Mouse (Mus musculus) erythroblast, embryonic 14.5 days (primary cell): ENCODE data around the gene Agap1. TPM values are rescaled to one million over a fixed set of nuclear protein-coding genes. Genes with fewer than 3 reads are reported as not detected.

Source experiments
- H3K27me3 ChIP-seq: 2 replicates; pipeline ENCODE4 v1.6.1; 2012; ENCODE audit warnings: inconsistent platforms; ENCODE audit not compliant: control insufficient read depth
- H3K36me3 ChIP-seq: 2 replicates; pipeline ENCODE4 v1.6.1; 2012; ENCODE audit warnings: mild to moderate bottlenecking, inconsistent platforms; ENCODE audit not compliant: control insufficient read depth
- H3K4me1 ChIP-seq: 2 replicates; pipeline ENCODE4 v1.6.1; 2012; ENCODE audit warnings: inconsistent platforms; ENCODE audit not compliant: control insufficient read depth
- H3K4me3 ChIP-seq: replicated peaks from 2 replicates; pipeline ENCODE3; 2012; ENCODE audit warnings: moderate library complexity, mild to moderate bottlenecking, inconsistent platforms
- H3K9me3 ChIP-seq: 2 replicates; pipeline ENCODE4 v1.6.1; 2012; ENCODE audit warnings: low read length, inconsistent platforms, mixed read lengths; ENCODE audit not compliant: control insufficient read depth
- GATA1 ChIP-seq: IDR thresholded peaks from 2 replicates; pipeline ENCODE4 v1.6.1; 2012; ENCODE audit warnings: low read length, inconsistent platforms, mixed read lengths
- TAL1 ChIP-seq: IDR thresholded peaks from 3 replicates; pipeline ENCODE4 v1.6.1; 2012; ENCODE audit warnings: low read length, inconsistent platforms, mixed read lengths
- polyA plus RNA-seq: library from polyadenylated mRNA; stranded (reverse); fragments of >175 nt; gene quantifications from 2 replicates; pipeline ENCODE4 v1.2.3, GENCODE M21; 2012

Gene Agap1
- polyA plus RNA-seq, 1 experiment = 0.09 TPM

GRCm38 (mm10) chr1:89556006-89556405 is 101.4 kb downstream of the Agap1 start:
- no peak for TF ChIP-seq TAL1
- TF ChIP-seq GATA1 = no peak
- no peaks in the 10 kb centered on the region for H3K9me3 ChIP-seq
- no peaks in the 10 kb centered on the region for H3K27me3 ChIP-seq
- no peaks in the 10 kb centered on the region for H3K36me3 ChIP-seq
- no peaks in the 10 kb centered on the region for H3K4me1 ChIP-seq
- no peak overlapping the region for H3K4me3 ChIP-seq

GRCm38 (mm10) chr1:89557401-89557800 is 102.8 kb downstream of the Agap1 start:
- Histone ChIP-seq H3K27me3 (no peaks in the 10 kb centered on the region), H3K9me3 (no peaks in the 10 kb centered on the region), H3K4me3 (no peak overlapping the region), H3K4me1 (no peaks in the 10 kb centered on the region), H3K36me3 (no peaks in the 10 kb centered on the region)
- TF ChIP-seq GATA1 (no peak), TAL1 (no peak)

- TF ChIP-seq TAL1 (no peak), GATA1 (no peak)
- Histone ChIP-seq H3K36me3 (no peaks in the 10 kb centered on the region), H3K4me1 (no peaks in the 10 kb centered on the region), H3K9me3 (no peaks in the 10 kb centered on the region), H3K27me3 (no peaks in the 10 kb centered on the region), H3K4me3 (no peak overlapping the region)
These were observed 103.5 kb downstream of the Agap1 start for GRCm38 (mm10) chr1:89558080-89558479.

- no peaks in the 10 kb centered on the region for H3K9me3 ChIP-seq
- H3K4me1 ChIP-seq = no peaks in the 10 kb centered on the region
- no peaks in the 10 kb centered on the region for H3K36me3 ChIP-seq
- H3K4me3 ChIP-seq = no peak overlapping the region
- no peaks in the 10 kb centered on the region for H3K27me3 ChIP-seq
- TF ChIP-seq TAL1 (no peak), GATA1 (no peak)
These were observed 108.8 kb downstream of the Agap1 start for GRCm38 (mm10) chr1:89563399-89563798.

DNA sequence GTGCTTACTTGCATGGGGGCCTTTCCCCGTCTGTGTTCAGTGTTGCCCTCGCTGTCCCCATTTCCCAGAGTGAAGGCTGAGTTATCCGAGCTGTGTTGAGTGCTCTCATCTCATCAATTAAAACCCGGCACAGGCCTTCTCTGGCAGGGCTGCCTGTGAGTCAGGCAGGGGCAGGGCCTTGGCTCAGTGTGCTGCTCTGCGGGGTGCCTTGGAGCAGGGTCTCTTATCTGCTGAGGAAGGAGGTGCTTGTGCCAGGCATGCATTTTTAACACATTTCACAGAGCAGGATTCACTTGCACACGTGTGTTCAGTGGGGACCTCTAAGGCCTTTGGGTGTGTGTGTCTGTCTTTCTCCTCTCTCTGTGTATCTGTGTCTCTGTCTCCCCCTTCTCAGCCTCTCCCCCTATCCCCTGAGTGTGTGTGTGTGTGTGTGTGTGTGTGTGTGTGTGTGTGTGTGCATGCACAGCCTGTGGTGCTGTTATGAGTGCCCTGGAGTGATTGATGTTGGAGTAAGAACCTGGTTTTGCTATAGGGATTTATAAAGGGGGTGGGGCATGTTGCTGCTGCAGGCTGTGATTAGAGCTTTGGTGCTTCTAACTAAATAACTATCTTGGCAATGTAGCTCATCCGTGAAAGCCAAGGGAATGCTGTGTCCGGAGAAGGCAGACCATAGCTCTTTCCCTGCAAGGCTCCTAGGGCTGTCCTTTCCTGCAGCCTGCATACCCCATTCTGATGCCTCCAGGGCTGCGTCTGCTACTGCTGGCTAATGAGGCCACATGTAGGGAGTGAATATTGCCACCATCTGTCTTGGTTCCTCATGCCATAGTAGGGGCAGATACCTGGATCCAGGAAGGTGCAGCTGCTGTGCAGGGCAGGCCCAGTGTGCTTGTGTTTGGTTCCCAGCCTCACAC is 112.2 kb downstream of the Agap1 start:
- Histone ChIP-seq H3K4me1 (no peaks in the 10 kb centered on the region), H3K27me3 (no peaks in the 10 kb centered on the region), H3K36me3 (no peaks in the 10 kb centered on the region), H3K9me3 (no peaks in the 10 kb centered on the region), H3K4me3 (no peak overlapping the region)
- TF ChIP-seq GATA1 (no peak), TAL1 (no peak)

DNA sequence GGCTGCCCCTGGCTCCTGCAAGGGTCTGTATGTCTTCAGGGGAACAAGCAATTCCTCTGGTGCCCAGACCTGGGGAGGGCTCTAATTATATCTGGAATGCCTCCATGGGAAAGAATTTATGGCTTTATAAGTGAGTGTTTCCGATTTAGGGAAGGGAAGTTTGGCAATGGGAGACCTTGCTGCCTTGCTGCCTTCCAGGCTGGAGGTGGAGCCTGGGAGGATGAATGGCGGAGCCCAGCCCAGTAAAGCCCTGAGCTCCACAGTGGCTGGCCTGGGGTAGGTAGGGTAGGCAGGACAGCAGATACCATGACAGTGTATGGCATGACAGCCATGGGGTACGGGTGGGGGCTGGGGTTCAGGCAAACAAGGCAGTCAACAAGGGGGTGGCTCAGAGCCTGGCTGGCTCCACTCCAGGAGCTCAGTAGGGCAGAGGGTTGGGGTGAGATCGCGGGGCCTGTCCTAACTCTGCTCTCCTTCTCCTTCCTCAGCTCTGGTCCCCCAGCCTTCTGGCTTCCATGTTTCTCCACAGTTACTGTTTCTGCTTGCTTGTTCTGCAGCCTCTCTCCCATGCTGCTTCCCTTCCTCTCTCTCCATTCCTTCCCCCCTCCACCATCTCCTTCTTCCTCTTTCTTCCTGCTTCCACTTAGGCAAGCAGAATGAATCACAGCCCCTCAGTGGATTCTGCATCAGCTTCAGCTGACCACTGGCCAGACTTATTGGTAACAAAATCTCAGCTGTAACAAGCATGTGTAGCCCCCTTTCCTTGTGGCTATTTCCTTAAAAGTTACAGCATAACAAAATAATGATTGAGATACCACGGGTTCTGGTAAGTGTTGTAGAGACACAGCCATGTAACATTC is 114.2 kb downstream of the Agap1 start:
- Histone ChIP-seq H3K4me1 (no peaks in the 10 kb centered on the region), H3K9me3 (no peaks in the 10 kb centered on the region), H3K4me3 (no peak overlapping the region), H3K27me3 (no peaks in the 10 kb centered on the region), H3K36me3 (no peaks in the 10 kb centered on the region)
- TF ChIP-seq GATA1 (no peak), TAL1 (no peak)

DNA sequence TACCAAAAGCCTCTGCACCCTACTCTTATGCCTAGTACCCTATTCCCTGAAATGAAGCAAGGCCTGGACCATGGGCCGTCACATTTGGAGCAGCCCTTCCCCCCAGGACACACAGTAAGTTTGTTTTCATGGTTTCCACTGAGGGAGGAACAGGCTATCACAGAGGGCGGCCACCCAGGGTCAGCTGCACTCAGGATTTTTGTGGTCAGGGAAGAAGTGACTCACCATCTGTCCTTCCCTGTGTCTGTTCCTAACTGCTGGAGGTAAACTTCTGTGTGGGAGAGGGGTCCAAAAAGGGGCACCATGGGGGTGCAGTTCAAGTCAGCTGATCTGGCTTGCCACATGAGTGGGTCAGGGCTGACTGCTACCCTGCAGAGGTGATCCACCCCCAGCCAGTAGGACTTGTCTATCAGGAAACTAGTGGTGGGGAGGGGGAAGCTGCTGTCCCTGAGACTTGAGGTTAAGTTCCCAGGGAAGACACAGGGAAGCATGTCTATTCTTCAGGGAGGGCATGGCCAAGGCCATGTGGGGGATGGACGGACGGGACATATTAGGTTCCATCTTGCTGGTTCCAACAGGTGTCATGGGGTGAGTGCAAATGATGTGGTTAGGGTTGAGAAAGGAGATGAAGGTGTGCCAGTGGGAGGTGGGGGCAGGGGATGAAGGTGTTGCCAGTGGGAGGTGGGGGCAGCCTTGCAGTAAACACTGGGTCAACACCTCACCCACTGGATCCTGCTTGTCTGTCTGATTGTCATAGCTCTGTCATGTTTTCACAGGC is 116.1 kb downstream of the Agap1 start:
- Histone ChIP-seq H3K4me1 (no peaks in the 10 kb centered on the region), H3K27me3 (no peaks in the 10 kb centered on the region), H3K36me3 (no peaks in the 10 kb centered on the region), H3K4me3 (no peak overlapping the region), H3K9me3 (no peaks in the 10 kb centered on the region)
- TF ChIP-seq GATA1 (no peak), TAL1 (no peak)

DNA sequence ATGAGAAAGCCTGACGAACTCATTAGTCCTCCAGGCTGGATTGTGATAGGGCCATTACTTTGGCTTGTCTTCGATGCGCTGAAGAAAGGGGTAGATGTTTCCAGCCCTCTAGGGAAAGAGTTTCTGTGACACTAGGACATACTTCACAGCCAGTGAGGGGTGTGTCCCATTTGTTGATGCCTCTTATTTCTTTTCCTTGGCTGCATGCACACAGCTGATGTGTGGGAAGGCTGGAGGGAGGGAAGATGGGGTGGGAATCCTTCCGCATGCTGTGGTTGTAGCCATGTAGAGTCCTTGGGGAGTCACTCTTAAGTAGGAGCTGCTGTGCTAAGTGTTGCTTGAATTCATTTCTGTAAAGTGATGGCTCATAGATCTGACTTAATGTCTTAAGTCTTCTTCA is 118.9 kb downstream of the Agap1 start:
- TF ChIP-seq GATA1 (no peak), TAL1 (no peak)
- H3K36me3 ChIP-seq = no peaks in the 10 kb centered on the region
- no peaks in the 10 kb centered on the region; the same call in 1 of the 2 replicates for H3K27me3 ChIP-seq
- H3K9me3 ChIP-seq = no peaks in the 10 kb centered on the region
- H3K4me3 ChIP-seq = no peak overlapping the region
- no peaks in the 10 kb centered on the region for H3K4me1 ChIP-seq
